Mouse (Mus musculus): ENCODE measurements around the gene Cox15.

Cox15 gene

GRCm38 (mm10) chr19:43729296-43730036 is 23.3 kb downstream of the Cox15 start:
- ChIA-PET POLR2A (interaction anchor here in 3 of 4 experiments (0.7 to 3.6 kb wide), 9 partner anchors 9 to 320 kb away, joined by 3 to 13 read pairs (median 3); partner anchors contain the start of gene Slc25a28 (in 1 of the 3)), CTCF (interaction anchor here in 2 of 4 experiments (0.7 to 1.2 kb wide), 4 partner anchors 68 to 266 kb away, joined by 3 read pairs; no protein-coding TSS in a partner anchor)

- ChIA-PET CTCF (interaction anchor here in 2 of 4 experiments (0.5 to 0.6 kb wide), 2 partner anchors 156 to 1009 kb away, joined by 3 to 6 read pairs; no protein-coding TSS in a partner anchor), POLR2A (interaction anchor here in 2 of 4 experiments (1.3 to 3.6 kb wide), 4 partner anchors 7 to 52 kb away, joined by 3 to 18 read pairs (median 9); partner anchors contain the start of gene Slc25a28 (in 1 of the 2))
Measured at GRCm38 (mm10) chr19:43726510-43727146, 26.2 kb downstream of the Cox15 start.

GRCm38 (mm10) chr19:43724821-43725220 is 28.0 kb downstream of the Cox15 start:
- ChIA-PET CTCF (interaction anchor here in 2 of 4 experiments (1.0 to 1.6 kb wide), 3 partner anchors 28 to 50 kb away, joined by 3 to 5 read pairs (median 3); partner anchors contain the start of genes Cox15 (in 1 of the 2), Cutc (in 1 of the 2) and Slc25a28 (in 1 of the 2)), POLR2A (interaction anchor here in 3 of 4 experiments (0.6 to 3.5 kb wide), 13 partner anchors 9 to 181 kb away, joined by 3 to 27 read pairs (median 5); partner anchors contain the start of genes Slc25a28 (in 2 of the 3), Cox15 (in 1 of the 3) and Cutc (in 1 of the 3))

GRCm38 (mm10) chr19:43724194-43724593 is 28.6 kb downstream of the Cox15 start:
- ChIA-PET CTCF (interaction anchor here in 2 of 4 experiments (0.7 to 1.6 kb wide), 5 partner anchors 29 to 77 kb away, joined by 3 to 16 read pairs (median 3); partner anchors contain the start of genes Cox15 (in 1 of the 2), Cutc (in 1 of the 2) and Slc25a28 (in 1 of the 2)), POLR2A (interaction anchor here in 3 of 4 experiments (0.7 to 3.5 kb wide), 16 partner anchors 9 to 1898 kb away, joined by 3 to 27 read pairs (median 4); partner anchors contain the start of genes Slc25a28 (in 2 of the 3), Cox15 (in 1 of the 3), Cutc (in 1 of the 3) and Nkx2-3 (in 1 of the 3))

DNA sequence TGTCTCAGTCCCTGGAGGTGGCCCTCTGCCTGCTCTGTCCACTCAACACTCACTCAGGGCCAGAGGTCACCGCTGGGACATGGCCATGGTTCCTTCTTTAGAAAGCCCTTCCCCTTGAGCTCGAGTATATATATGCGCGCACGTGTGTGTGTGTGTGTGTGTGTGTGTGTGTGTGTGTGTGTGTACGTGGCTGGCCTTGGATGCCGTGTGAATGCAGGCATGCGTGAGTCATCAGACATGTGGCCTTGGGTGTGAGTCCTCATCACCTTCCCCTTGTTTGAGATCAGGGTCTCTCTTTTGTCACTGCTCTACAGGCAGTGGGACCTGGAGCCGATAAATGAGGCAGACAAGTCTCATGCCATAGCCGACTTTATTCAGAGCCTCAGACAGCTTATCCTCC is 29.3 kb downstream of the Cox15 start:
- CTCF ChIA-PET: interaction anchor here in 1 of 4 experiments (1.6 kb wide), 1 partner anchor 48 kb away, joined by 5 read pairs; the partner anchor contains the start of gene Slc25a28
- POLR2A ChIA-PET: interaction anchor here in 3 of 4 experiments (1.0 to 3.5 kb wide), 9 partner anchors 10 to 123 kb away, joined by 3 to 27 read pairs (median 8); partner anchors contain the start of genes Slc25a28 (in 2 of the 3), Cox15 (in 1 of the 3) and Cutc (in 1 of the 3)

GRCm38 (mm10) chr19:43722891-43723290 is 29.9 kb downstream of the Cox15 start:
- ChIA-PET CTCF (interaction anchor here in 1 of 4 experiments (0.5 kb wide), 1 partner anchor 217 kb away, joined by 5 read pairs; no protein-coding TSS in a partner anchor), POLR2A (interaction anchor here in 3 of 4 experiments (1.1 to 3.5 kb wide), 5 partner anchors 11 to 47 kb away, joined by 3 to 27 read pairs (median 4); partner anchors contain the start of gene Slc25a28 (in 1 of the 3))

GRCm38 (mm10) chr19:43720061-43720460 is 32.7 kb downstream of the Cox15 start:
- CTCF ChIA-PET: interaction anchor here in 1 of 4 experiments (0.9 kb wide), 1 partner anchor 45 kb away, joined by 3 read pairs; the partner anchor contains the start of gene Slc25a28
- POLR2A ChIA-PET: interaction anchor here in 2 of 4 experiments (0.9 to 1.3 kb wide), 3 partner anchors 9 to 45 kb away, joined by 3 read pairs; partner anchors contain the start of gene Slc25a28 (in 1 of the 2)

GRCm38 (mm10) chr19:43711971-43712370 is 40.8 kb downstream of the Cox15 start:
- CTCF ChIA-PET: interaction anchor here in 1 of 4 experiments (0.6 kb wide), 1 partner anchor 188 kb away, joined by 3 read pairs; no protein-coding TSS in a partner anchor

GRCm38 (mm10) chr19:43711159-43711916 is 41.5 kb downstream of the Cox15 start:
- POLR2A ChIA-PET: interaction anchor here in 2 of 4 experiments (0.9 to 2.3 kb wide), 8 partner anchors 11 to 38 kb away, joined by 3 to 10 read pairs (median 3); no protein-coding TSS in a partner anchor

More at GRCm38 (mm10) chr19:43711971-43712370, 40.8 kb downstream of the Cox15 start:
- POLR2A ChIA-PET: interaction anchor here in 3 of 4 experiments (0.6 to 2.3 kb wide), 9 partner anchors 11 to 38 kb away, joined by 3 to 10 read pairs (median 3); no protein-coding TSS in a partner anchor

DNA sequence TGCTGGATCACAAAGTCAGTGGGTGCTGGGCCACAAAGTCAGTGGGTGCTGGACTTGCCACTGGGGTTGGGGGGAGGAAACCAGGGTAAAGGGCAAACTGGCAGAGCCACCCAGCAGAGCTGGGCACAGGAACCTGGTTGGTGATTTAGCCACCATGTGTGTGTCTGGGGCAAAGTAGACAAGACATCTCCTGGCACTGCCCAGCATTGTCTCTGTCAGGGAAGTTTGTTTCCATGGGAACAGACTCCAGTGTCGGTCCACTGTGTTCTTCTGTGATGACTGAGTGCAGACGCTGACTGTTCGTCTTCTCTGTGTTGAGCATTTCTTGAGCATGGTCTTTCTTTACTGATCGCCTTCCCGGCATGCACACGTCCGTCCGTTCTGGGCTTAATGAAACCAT is 43.5 kb downstream of the Cox15 start:
- ChIA-PET POLR2A (interaction anchor here in 1 of 4 experiments (0.7 to 1.8 kb wide), 4 partner anchors 15 to 34 kb away, joined by 3 to 10 read pairs (median 6); partner anchors contain the start of genes Entpd7 and Slc25a28), CTCF (no interaction called here)

More at GRCm38 (mm10) chr19:43711159-43711916, 41.5 kb downstream of the Cox15 start:
- CTCF ChIA-PET: interaction anchor here in 1 of 4 experiments (0.6 kb wide), 1 partner anchor 188 kb away, joined by 3 read pairs; no protein-coding TSS in a partner anchor

DNA sequence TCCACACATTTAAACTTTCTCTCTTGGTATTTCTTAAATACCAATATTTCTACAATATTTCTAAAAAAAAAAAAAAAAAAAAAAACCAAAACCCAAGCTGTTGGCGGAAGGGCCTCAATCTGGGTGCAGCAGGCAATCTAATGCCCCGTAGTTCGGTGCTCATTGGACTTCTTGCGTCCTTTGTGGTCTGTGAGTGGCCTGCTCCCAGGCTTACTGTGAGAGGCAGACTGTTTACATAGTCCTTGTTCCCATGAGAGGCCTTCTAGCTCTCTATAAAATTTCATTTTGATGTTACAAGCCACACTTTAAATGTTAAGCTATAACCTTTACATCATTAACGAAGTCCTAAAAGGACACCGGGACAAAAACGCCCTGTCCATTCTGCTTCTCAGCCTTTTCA is 44.6 kb downstream of the Cox15 start:
- POLR2A ChIA-PET: interaction anchor here in 3 of 4 experiments (1.2 to 1.8 kb wide), 5 partner anchors 14 to 184 kb away, joined by 3 to 10 read pairs (median 5); partner anchors contain the start of genes Slc25a28 (in 2 of the 3) and Got1 (in 1 of the 3)
- CTCF ChIA-PET: interaction anchor here in 1 of 4 experiments (0.6 kb wide), 1 partner anchor 1508 kb away, joined by 3 read pairs; no protein-coding TSS in a partner anchor

GRCm38 (mm10) chr19:43704787-43705497 is 47.9 kb downstream of the Cox15 start:
- ChIA-PET CTCF (interaction anchor here in 2 of 4 experiments (0.5 to 1.1 kb wide), 2 partner anchors 16 to 147 kb away, joined by 3 to 8 read pairs; partner anchors contain the start of gene Entpd7 (in 1 of the 2)), POLR2A (interaction anchor here in 2 of 4 experiments (0.9 to 2.6 kb wide), 2 partner anchors 16 to 30 kb away, joined by 3 to 10 read pairs; partner anchors contain the start of gene Slc25a28 (in 1 of the 2))

- ChIA-PET CTCF (interaction anchor here in 2 of 4 experiments (0.5 to 1.1 kb wide), 2 partner anchors 15 to 148 kb away, joined by 3 to 8 read pairs; partner anchors contain the start of gene Entpd7 (in 1 of the 2)), POLR2A (interaction anchor here in 2 of 4 experiments (0.9 to 2.6 kb wide), 2 partner anchors 15 to 29 kb away, joined by 3 to 10 read pairs; partner anchors contain the start of gene Slc25a28 (in 1 of the 2))
Measured at GRCm38 (mm10) chr19:43704211-43704610, 48.6 kb downstream of the Cox15 start.

GRCm38 (mm10) chr19:43699763-43700155 is 53.0 kb downstream of the Cox15 start:
- ChIA-PET POLR2A (interaction anchor here in 2 of 4 experiments (1.5 to 3.6 kb wide), 4 partner anchors 24 to 39 kb away, joined by 3 to 20 read pairs (median 14); partner anchors contain the start of gene Slc25a28 (in 2 of the 2)), CTCF (no interaction called here)

DNA sequence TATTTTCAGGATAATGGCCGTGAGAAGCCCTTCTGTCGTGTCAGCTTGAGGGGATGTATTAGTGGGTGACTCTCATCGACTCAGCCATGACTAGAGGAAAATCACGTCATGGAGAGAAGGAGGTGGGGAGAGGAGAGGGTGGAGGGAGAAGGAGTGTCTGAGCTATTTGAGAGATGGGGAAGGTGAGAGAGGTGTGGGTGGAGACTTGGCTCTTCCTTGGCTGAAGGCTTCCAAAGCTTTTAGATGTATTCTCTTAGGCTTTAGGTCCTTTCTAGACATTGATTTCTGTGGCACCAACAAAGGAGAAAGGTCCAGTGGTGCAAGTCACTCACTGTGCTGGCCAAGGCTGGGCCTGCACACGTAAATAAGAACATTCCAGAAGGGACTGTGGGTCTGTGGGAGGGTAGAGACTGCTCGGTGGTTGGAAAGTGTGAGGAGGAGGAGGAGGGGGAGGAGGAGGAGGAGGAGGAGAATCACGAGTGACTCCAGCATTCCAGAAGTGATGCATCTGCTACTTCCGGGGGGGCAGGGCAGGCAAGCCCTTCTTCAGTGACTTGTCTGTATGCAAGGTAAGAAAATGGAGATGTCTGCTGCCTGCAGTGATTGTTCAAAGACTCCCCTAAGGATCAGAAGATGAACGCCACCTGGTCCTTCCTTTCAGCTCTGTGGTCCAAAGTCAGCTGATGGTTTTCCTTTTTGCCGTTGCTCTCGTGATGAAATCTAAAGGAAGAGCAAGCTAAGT is 53.6 kb downstream of the Cox15 start:
- ChIA-PET POLR2A (interaction anchor here in 2 of 4 experiments (1.0 to 3.6 kb wide), 6 partner anchors 10 to 40 kb away, joined by 3 to 20 read pairs (median 6); partner anchors contain the start of genes Slc25a28 (in 2 of the 2) and Entpd7 (in 1 of the 2)), CTCF (interaction anchor here in 2 of 4 experiments (0.5 to 0.9 kb wide), 2 partner anchors 43 to 197 kb away, joined by 3 to 4 read pairs; no protein-coding TSS in a partner anchor)

Measured in embryonic stem cell, embryonic (primary cell).